Mouse (Mus musculus) frontal cortex, postnatal 14 days (tissue): ENCODE measurements around the gene Myh9.
"Not testable (repeated sequence)": the region's sequence is repeated elsewhere in the genome, so short reads cannot be mapped to it uniquely, and the experiment has no call there.

ENCODE experiments used
- DNase-seq, 2 experiments: peaks; one replicate each; pipeline ENCODE4 v3.0.0; 2022; ENCODE audit warnings: low spot score in 2 of 2

Gene Myh9

GRCm38 (mm10) chr15:77756081-77756480 lies 85.9 kb downstream of the Myh9 start:
- no peak for DNase-seq

GRCm38 (mm10) chr15:77755132-77755531 lies 86.8 kb downstream of the Myh9 start:
- DNase-seq = no peak

- no peak for DNase-seq
Measured at GRCm38 (mm10) chr15:77752443-77752842, 89.5 kb downstream of the Myh9 start.

- DNase-seq = no peak
Measured at GRCm38 (mm10) chr15:77750461-77750860, 91.5 kb downstream of the Myh9 start.

- DNase-seq = no peak
Measured at GRCm38 (mm10) chr15:77749717-77750116, 92.3 kb downstream of the Myh9 start.

GRCm38 (mm10) chr15:77748414-77748813 lies 93.6 kb downstream of the Myh9 start:
- DNase-seq = no peak

- DNase-seq = no peak
Measured at GRCm38 (mm10) chr15:77746326-77746725, 95.6 kb downstream of the Myh9 start.

- DNase-seq = no peak
Measured at GRCm38 (mm10) chr15:77745081-77745480, 96.9 kb downstream of the Myh9 start.

GRCm38 (mm10) chr15:77744632-77745031 lies 97.3 kb downstream of the Myh9 start:
- DNase-seq = no peak

- DNase-seq = not testable (repeated sequence)
Measured at GRCm38 (mm10) chr15:77741556-77741955, 100.4 kb downstream of the Myh9 start.

GRCm38 (mm10) chr15:77740511-77741297 lies 101.3 kb downstream of the Myh9 start:
- DNase-seq = no peak

- DNase-seq = not testable (repeated sequence)
Measured at GRCm38 (mm10) chr15:77733903-77734302, 108.1 kb downstream of the Myh9 start.

- not testable (repeated sequence) for DNase-seq
Measured at GRCm38 (mm10) chr15:77733380-77733779, 108.6 kb downstream of the Myh9 start.

GRCm38 (mm10) chr15:77732851-77733250 lies 109.1 kb downstream of the Myh9 start:
- not testable (repeated sequence) for DNase-seq

- no peak for DNase-seq
Measured at GRCm38 (mm10) chr15:77731605-77732004, 110.4 kb downstream of the Myh9 start.

GRCm38 (mm10) chr15:77728739-77729138 lies 113.2 kb downstream of the Myh9 start, which contains the start of gene Apol9b:
Gene Apol9b (plus strand): TSS chr15:77729039.
- not testable (repeated sequence) for DNase-seq

- DNase-seq = not testable (repeated sequence)
Measured at GRCm38 (mm10) chr15:77727745-77728144, 114.2 kb downstream of the Myh9 start.

GRCm38 (mm10) chr15:77727139-77727538 lies 114.8 kb downstream of the Myh9 start:
- DNase-seq = not testable (repeated sequence)

- DNase-seq = not testable (repeated sequence)
Measured at GRCm38 (mm10) chr15:77725393-77726020, 116.5 kb downstream of the Myh9 start.

- DNase-seq = not testable (repeated sequence)
Measured at GRCm38 (mm10) chr15:77724208-77724911, 117.6 kb downstream of the Myh9 start.

- not testable (repeated sequence) for DNase-seq
Measured at GRCm38 (mm10) chr15:77721509-77721908, 120.5 kb downstream of the Myh9 start.

- not testable (repeated sequence) for DNase-seq
Measured at GRCm38 (mm10) chr15:77718240-77718639, 123.7 kb downstream of the Myh9 start.
